Mouse (Mus musculus) midbrain, embryonic 15.5 days (tissue): ENCODE data around the gene Dbf4. TPM values are rescaled to one million over a fixed set of nuclear protein-coding genes. Genes with fewer than 3 reads are reported as not detected.

Experiments
- ATAC-seq: fragments of 200-750 bp; cut with Nextera tagmentation; replicated peaks from 2 replicates; pipeline ENCODE4 v1.8.0; 2017; ENCODE audit warnings: moderate TSS enrichment
- H3K27ac ChIP-seq: fragments of 300-500 bp; sonication (generic); 2 replicates; pipeline ENCODE4 v1.5.1; 2015; ENCODE audit warnings: mild to moderate bottlenecking, inconsistent platforms
- H3K27me3 ChIP-seq: fragments of 300-500 bp; sonication (generic); replicated peaks from 2 replicates; pipeline ENCODE4 v1.6.1; 2015; ENCODE audit warnings: inconsistent platforms
- H3K36me3 ChIP-seq: fragments of 300-500 bp; sonication (generic); replicated peaks from 2 replicates; pipeline ENCODE4 v1.6.1; 2015; ENCODE audit warnings: inconsistent platforms
- H3K4me1 ChIP-seq: fragments of 300-500 bp; sonication (generic); 2 replicates; pipeline ENCODE4 v1.6.1; 2015; ENCODE audit warnings: inconsistent platforms
- H3K4me2 ChIP-seq: fragments of 300-500 bp; sonication (generic); 2 replicates; pipeline ENCODE4 v1.6.1; 2015; ENCODE audit warnings: inconsistent platforms, mild to moderate bottlenecking, moderate library complexity
- H3K4me3 ChIP-seq: fragments of 300-500 bp; sonication (generic); 2 replicates; pipeline ENCODE4 v1.5.1; 2015; ENCODE audit warnings: mild to moderate bottlenecking, inconsistent platforms
- H3K9ac ChIP-seq: fragments of 300-500 bp; sonication (generic); 2 replicates; pipeline ENCODE4 v1.6.1; 2015; ENCODE audit warnings: mild to moderate bottlenecking, inconsistent platforms
- H3K9me3 ChIP-seq: fragments of 300-500 bp; sonication (generic); 2 replicates; pipeline ENCODE4 v1.6.1; 2016; ENCODE audit warnings: inconsistent platforms
- WGBS: fragments of 180-500 bp; shearing (Covaris S2); methylation state at CpG from one replicate; pipeline ENCODE4 v1.1.7; 2015; ENCODE audit warnings: mixed read lengths; 5-methylcytosine and 5-hydroxymethylcytosine counted together
- polyA plus RNA-seq: library from polyadenylated mRNA; unstranded; fragments of >200 nt; fragmentation: Nextera tagmentation; extraction: Ambion mirVana; gene quantifications from 2 replicates; pipeline ENCODE4 v1.2.1, GENCODE M21; 2015

Dbf4 gene
- polyA plus RNA-seq, 1 experiment from 2014 or later, result 9.7 TPM

DNA sequence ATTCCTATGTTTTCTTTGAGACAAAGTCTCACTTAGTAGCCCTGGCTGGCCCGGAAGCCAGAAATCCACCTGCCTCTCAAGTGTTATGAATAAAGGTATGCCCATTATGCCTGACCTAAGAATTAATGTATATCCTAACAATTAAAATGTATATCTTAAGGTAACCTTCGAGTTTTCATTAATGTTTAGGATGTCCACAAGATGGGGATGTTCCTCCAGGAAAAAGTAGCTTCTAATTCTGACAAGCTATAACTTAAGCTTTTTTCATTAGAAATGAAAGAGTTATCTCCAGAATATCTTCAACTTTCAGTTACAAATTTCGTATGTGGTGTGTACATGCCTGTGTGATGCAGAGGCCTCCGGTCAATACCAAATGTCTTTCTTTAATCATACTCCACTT lies 13.8 kb downstream of the Dbf4 start:
- Histone ChIP-seq H3K9ac (no peak overlapping the region), H3K4me1 (no peaks in the 10 kb centered on the region), H3K27me3 (no peaks in the 10 kb centered on the region), H3K27ac (no peak overlapping the region), H3K9me3 (no peaks in the 10 kb centered on the region), H3K4me3 (no peak overlapping the region), H3K4me2 (no peak overlapping the region), H3K36me3 (no peaks in the 10 kb centered on the region)
- whole genome bisulfite sequencing, result 93% methylated on average over 4 of the region's 4 CpGs
- ATAC-seq, result no peak

DNA sequence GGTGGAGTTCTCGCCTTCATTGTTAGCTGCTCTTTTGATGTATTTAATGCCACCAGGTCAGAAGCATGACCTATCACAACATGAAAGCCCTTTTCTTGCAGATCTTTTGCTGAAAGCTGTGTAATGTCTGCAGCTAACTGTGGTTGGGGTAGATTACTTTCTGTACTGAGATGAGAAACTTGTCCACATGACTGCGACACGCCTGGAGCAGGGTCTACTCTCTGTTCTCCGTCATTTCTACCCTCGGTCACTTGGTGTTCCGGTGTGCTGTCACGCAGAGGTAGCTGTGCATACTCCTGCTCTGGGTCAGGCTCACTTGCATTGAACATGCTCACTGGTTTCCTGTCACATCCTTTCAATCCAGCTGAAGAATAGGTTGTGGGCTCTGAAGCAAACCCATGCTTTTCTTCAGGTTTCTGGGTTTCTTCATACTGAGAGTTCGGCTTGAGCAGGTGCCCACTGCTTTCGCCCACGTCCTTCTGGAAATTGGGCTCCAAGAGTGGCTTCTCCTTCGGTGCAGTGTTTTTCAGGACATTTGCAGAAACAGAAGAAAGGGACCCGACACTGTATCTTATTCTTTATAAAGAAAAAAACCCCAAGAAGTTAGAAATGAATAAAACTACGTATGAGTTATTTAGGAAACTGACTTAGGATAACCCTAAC lies 24.8 kb downstream of the Dbf4 start:
- H3K4me1 ChIP-seq, result no peaks in the 10 kb centered on the region
- ATAC-seq, result peak; percentile 33; the same call in 1 of the 2 replicates
- WGBS, result 92% methylated on average over 13 of the region's 13 CpGs

DNA sequence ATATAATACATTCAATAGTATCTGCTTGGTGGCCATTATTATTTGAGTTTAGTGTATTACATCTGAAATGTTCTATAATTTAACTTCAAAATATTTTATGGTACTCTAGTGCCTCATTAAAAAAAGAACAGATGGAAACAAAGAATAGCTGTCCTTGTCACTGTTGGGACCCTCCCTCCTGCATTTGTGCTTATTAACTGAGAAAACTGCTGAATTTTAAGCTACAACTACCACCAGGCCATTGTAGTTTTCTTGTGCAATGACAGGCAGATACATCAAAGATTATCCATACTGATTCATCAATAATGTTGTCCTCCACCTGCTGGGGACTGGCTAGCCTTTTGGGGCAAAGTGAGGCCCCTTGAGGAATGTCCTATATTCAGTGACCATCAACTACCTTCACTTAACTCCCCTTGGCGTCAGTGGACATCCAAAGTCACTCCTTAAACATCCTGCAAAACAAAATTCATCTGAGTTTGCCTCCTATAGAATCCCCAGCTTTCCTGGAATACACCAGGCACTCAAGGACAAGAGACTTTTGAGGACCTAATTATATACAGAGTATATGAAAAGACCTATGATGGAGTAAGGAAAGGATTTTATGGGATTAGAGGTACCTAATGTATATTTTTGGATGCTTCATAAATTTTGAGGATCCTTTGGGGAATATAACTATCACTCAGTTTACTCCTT lies 28.5 kb downstream of the Dbf4 start:
- no peak overlapping the region for H3K4me3 ChIP-seq
- no peaks in the 10 kb centered on the region for H3K27me3 ChIP-seq
- H3K4me1 ChIP-seq, result no peaks in the 10 kb centered on the region
- H3K27ac ChIP-seq, result no peak overlapping the region
- H3K36me3 ChIP-seq, result peaks cover 10% of the 10 kb centered on the region
- H3K9ac ChIP-seq, result no peak overlapping the region
- WGBS, result 84% methylated on average over 1 of the region's 1 CpGs
- no peak overlapping the region for H3K4me2 ChIP-seq
- no peaks in the 10 kb centered on the region for H3K9me3 ChIP-seq
- no peak for ATAC-seq

More for the DNA sequence above, 24.8 kb downstream of the Dbf4 start:
- Histone ChIP-seq H3K27me3 (no peaks in the 10 kb centered on the region), H3K27ac (no peak overlapping the region), H3K9me3 (no peaks in the 10 kb centered on the region), H3K36me3 (peaks cover 13% of the 10 kb centered on the region), H3K9ac (no peak overlapping the region), H3K4me2 (no peak overlapping the region), H3K4me3 (no peak overlapping the region)

DNA sequence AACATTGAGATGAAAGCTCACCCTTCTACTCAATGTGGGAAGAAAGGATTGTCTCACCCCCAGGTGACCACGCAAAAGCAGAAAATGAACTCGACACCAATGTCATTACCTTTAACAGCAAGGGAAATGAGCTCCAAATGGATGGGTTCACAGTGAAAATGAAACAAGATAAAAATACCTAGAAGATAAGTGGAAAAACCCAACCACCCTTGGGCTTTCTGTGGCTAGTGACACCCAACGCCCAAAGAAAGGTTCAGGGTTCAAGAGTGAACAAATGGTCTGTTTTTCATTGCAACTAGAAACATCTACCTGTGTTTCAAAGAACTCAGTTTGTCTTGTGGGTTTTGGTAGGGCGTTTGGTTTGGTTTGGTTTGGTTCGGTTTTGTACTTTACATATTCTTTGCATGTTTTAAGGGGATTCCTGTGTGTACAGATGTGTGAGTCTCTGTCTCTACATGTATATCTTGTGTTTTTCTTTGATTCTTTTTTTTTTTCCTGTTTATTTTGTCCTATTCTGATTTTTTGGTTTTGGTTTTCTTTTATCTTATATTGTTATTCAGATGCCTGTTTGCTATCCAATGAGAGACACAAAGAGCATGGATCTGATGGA lies 48.1 kb downstream of the Dbf4 start:
- Histone ChIP-seq H3K4me3 (no peak overlapping the region), H3K9me3 (no peaks in the 10 kb centered on the region), H3K4me2 (no peak overlapping the region), H3K27me3 (no peaks in the 10 kb centered on the region), H3K27ac (no peak overlapping the region), H3K36me3 (no peaks in the 10 kb centered on the region), H3K9ac (no peak overlapping the region), H3K4me1 (no peaks in the 10 kb centered on the region)
- ATAC-seq, result no peak
- 84% methylated on average over 5 of the region's 5 CpGs for WGBS

DNA sequence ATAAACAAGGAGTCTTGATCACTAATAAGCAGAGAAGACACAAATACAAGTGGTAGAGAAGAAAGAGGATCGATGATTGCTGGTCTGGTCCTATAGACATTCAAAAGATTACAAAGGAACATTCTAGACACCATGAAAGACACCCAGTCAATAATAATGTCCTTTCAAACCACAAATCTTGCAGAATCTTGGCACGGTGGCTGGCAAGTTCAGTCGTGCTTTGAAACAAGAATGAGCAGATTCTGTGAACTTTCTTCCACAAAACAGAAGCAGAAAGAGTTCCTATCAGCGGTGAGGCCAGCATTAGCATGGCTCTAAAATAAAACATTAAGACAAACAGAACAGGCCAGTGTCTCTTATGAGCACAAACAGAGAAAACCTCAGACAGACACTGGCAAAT lies 49.1 kb downstream of the Dbf4 start:
- Histone ChIP-seq H3K4me3 (no peak overlapping the region), H3K27ac (no peak overlapping the region), H3K36me3 (no peaks in the 10 kb centered on the region), H3K4me1 (no peaks in the 10 kb centered on the region), H3K27me3 (no peaks in the 10 kb centered on the region), H3K9ac (no peak overlapping the region), H3K4me2 (no peak overlapping the region), H3K9me3 (no peaks in the 10 kb centered on the region)
- 71% methylated on average over 4 of the region's 4 CpGs for WGBS
- ATAC-seq, result no peak

DNA sequence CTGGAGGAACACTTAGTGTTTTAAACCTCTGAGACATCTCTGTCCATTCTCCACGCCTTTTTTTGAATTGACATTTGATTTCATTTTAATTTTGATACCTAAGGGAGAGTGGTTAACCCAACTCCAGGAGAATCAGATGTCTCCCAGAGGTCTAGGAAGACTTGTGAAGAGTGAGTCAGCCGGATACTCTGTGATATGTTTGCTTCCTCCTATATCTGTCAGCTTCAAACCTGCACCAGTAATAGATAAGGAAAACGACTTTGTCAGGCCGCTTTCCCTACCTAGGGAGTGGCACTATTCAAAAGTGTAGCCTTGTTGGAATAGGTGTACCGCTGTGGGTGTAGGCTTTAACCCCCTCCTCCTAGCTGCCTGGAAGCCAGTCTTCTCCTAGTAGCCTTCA lies 53.7 kb downstream of the Dbf4 start:
- Histone ChIP-seq H3K27me3 (no peaks in the 10 kb centered on the region), H3K27ac (no peak overlapping the region), H3K4me1 (peaks cover 12% of the 10 kb centered on the region), H3K9me3 (no peaks in the 10 kb centered on the region), H3K9ac (no peak overlapping the region), H3K4me2 (no peak overlapping the region), H3K4me3 (peak overlapping the region; percentile 81; the same call in 1 of the 2 replicates), H3K36me3 (no peaks in the 10 kb centered on the region)
- 89% methylated on average over 5 of the region's 5 CpGs for WGBS
- ATAC-seq, result no peak

GRCm38 (mm10) chr5:8368328-8368692 lies 54.2 kb downstream of the Dbf4 start:
- ATAC-seq, result peak; percentile 15
- peak overlapping the region; percentile 70 for H3K4me2 ChIP-seq
- 40% methylated on average over 7 of the region's 7 CpGs for WGBS
- peak overlapping the region; percentile 81 for H3K4me3 ChIP-seq
- peak overlapping the region; percentile 92 for H3K27ac ChIP-seq
- H3K36me3 ChIP-seq, result no peaks in the 10 kb centered on the region
- H3K4me1 ChIP-seq, result peaks cover 12% of the 10 kb centered on the region
- no peaks in the 10 kb centered on the region for H3K27me3 ChIP-seq
- H3K9ac ChIP-seq, result peak overlapping the region; percentile 87
- no peaks in the 10 kb centered on the region for H3K9me3 ChIP-seq

DNA sequence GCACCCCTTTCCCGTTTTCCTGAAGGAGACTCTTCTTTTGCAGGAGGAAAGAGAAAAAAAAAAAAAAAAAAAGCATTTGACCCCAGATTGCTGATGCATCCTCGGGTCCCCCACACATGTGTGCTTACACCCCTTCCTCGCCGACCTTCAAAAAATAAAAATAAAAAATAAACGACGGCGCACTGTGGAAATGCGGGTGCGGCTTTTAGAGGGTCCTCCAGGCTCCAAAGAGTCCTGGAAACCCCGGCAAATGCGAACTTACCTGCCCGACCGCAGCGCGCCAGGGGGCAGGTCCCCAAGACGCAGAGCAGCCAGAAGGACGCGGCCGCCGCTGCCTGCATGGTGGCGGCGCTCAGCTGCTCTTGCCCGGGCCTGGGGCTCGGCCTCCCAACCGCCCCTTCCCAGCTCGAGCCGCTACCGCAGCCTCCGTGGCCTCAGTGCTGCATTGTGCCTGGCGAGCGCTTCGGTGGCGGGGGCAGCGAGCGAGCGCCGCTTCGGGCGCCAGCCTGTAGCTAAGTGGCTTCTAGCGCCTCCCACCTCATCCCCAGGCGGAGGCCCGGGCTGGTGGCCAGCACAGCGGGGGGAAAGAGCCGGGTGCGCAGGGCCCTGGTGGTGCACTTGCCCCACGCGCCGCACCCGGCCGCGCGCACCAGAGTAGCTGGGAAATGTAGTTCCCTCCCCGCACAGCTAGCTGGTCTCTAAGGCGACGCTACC lies 54.7 kb downstream of the Dbf4 start, which contains the start of gene Adam22:
Gene Adam22 (minus strand): TSS at position 547 of the 714 bp plus-strand sequence.
- Histone ChIP-seq H3K4me3 (peak within 1 kb of the TSS; percentile 81), H3K4me1 (peaks cover 12% of the 10 kb centered on the region), H3K9ac (peak within 1 kb of the TSS; percentile 87), H3K36me3 (no peaks in the 10 kb centered on the region), H3K9me3 (no peaks in the 10 kb centered on the region), H3K4me2 (peak within 1 kb of the TSS; percentile 70), H3K27ac (peak within 1 kb of the TSS; percentile 92), H3K27me3 (no peaks in the 10 kb centered on the region)
- under 1% methylated on average over 55 of the region's 55 CpGs for WGBS
- ATAC-seq, result peak; percentile 97

DNA sequence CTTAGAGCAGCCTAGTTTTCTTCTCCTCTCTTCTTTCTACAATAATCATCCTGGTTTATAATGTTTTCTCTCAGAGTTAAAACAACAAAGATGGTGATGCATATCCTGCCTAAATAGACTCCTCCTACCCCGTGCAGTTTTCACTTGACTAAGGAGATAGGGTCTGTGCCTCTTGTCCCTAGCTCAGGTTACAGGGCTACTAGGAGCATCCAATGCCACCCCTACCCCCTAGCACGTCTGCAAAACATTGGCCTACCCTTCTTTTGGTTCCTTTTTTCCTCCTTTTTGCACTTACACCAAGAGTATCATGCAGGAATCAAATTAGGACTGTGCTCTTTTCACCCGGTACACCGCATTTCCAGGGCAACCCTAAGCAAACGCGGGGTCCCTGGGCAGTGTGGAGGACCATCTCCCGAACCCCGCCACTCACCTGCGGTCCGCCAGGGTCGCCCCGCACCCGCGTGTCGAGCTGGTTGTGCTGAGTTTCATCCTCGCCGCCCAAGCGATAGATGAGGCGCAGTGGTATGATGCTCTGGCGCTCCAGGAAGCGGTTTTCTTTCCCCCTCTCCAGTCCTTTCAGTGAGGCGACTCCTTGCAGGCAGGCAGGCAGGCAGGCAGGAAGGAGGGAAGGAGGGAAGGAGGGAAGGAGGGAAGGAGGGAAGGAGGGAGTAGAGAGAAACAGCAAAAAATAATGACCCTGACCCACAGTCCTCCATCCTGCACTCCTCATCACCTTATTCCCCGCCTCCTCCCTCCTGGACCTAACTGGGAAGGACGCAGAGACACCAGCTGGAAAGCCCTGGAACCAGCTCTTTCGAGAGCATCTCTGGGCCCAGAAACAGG lies 55.5 kb downstream of the Dbf4 start:
- peak; percentile 71 for ATAC-seq
- peak overlapping the region; percentile 81 for H3K4me3 ChIP-seq
- peak overlapping the region; percentile 70 for H3K4me2 ChIP-seq
- under 1% methylated on average over 24 of the region's 25 CpGs for WGBS
- peaks cover 12% of the 10 kb centered on the region for H3K4me1 ChIP-seq
- no peaks in the 10 kb centered on the region for H3K36me3 ChIP-seq
- no peaks in the 10 kb centered on the region for H3K27me3 ChIP-seq
- no peaks in the 10 kb centered on the region for H3K9me3 ChIP-seq
- peak overlapping the region; percentile 87 for H3K9ac ChIP-seq
- H3K27ac ChIP-seq, result peak overlapping the region; percentile 92

- no peak overlapping the region for H3K4me3 ChIP-seq
- no peak overlapping the region for H3K9ac ChIP-seq
- H3K27ac ChIP-seq, result no peak overlapping the region
- peaks cover 16% of the 10 kb centered on the region for H3K4me1 ChIP-seq
- no peak for ATAC-seq
- no peaks in the 10 kb centered on the region for H3K9me3 ChIP-seq
- H3K27me3 ChIP-seq, result no peaks in the 10 kb centered on the region
- H3K4me2 ChIP-seq, result no peak overlapping the region
- no peaks in the 10 kb centered on the region for H3K36me3 ChIP-seq
- 62% methylated on average over 1 of the region's 1 CpGs for WGBS
Observed at GRCm38 (mm10) chr5:8362361-8362760, 60.2 kb downstream of the Dbf4 start.

DNA sequence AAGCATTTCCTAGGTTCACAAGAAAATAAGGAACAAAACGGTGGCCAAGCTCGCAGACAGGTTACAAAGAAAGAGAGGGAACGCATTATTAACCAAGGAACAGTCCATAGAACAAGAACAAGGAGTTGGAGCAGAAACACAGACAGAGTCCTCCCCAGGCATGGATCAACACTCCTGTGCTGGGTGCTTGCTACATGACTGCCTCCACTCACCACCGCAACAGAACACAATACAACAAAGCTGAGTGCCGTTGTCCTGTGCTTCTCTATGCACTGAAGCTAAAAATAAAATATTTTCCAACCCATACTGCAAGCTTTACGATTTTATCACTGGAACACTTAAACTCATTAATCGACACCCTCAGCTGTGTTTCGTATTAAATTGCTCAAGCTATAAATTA lies 64.8 kb downstream of the Dbf4 start:
- H3K27ac ChIP-seq, result no peak overlapping the region
- 0 out of 2 replicates have a peak, but pooled peaks have one; percentile 31 for ATAC-seq
- no peak overlapping the region for H3K4me2 ChIP-seq
- no peaks in the 10 kb centered on the region for H3K27me3 ChIP-seq
- 70% methylated on average over 8 of the region's 8 CpGs for WGBS
- no peaks in the 10 kb centered on the region for H3K9me3 ChIP-seq
- H3K9ac ChIP-seq, result no peak overlapping the region
- H3K36me3 ChIP-seq, result no peaks in the 10 kb centered on the region
- H3K4me1 ChIP-seq, result peaks cover 8% of the 10 kb centered on the region
- H3K4me3 ChIP-seq, result no peak overlapping the region
